Mouse (Mus musculus) bone marrow, adult 2 months (tissue): ENCODE data around the gene Il1rapl2. TPM values are rescaled to one million over a fixed set of nuclear protein-coding genes. Genes with fewer than 3 reads are reported as not detected.

ENCODE experiments used
- H3K27ac ChIP-seq: fragments of 200-500 bp; 2 replicates; pipeline ENCODE4 v1.5.1; 2012; ENCODE audit warnings: low read depth, mild to moderate bottlenecking, control low read depth, inconsistent platforms, low read length; ENCODE audit not compliant: control insufficient read depth, poor library complexity, insufficient read depth
- H3K4me1 ChIP-seq: fragments of 200-500 bp; 2 replicates; pipeline ENCODE4 v1.6.1; 2011; ENCODE audit warnings: low read length; ENCODE audit not compliant: control insufficient read depth, insufficient read depth
- H3K4me3 ChIP-seq: fragments of 200-500 bp; replicated peaks from 2 replicates; pipeline ENCODE3; 2011; ENCODE audit warnings: mild to moderate bottlenecking, low read depth, low read length, control low read depth; ENCODE audit not compliant: control insufficient read depth
- CTCF ChIP-seq: fragments of 200-500 bp; IDR thresholded peaks from 2 replicates; pipeline ENCODE4 v1.5.1; 2011; ENCODE audit warnings: low read length, control low read depth; ENCODE audit not compliant: control insufficient read depth, insufficient read depth
- POLR2A ChIP-seq: fragments of 200-500 bp; IDR thresholded peaks from 2 replicates; pipeline ENCODE4 v1.6.1; 2011; ENCODE audit warnings: low read depth, mild to moderate bottlenecking, control low read depth, low read length, borderline replicate concordance; ENCODE audit not compliant: control insufficient read depth
- WGBS: fragments of 180-500 bp; shearing (Covaris S2); methylation state at CpG from one replicate; pipeline ENCODE4 v1.1.7; 2018; 5-methylcytosine and 5-hydroxymethylcytosine counted together
- polyA plus RNA-seq: library from polyadenylated mRNA; stranded (reverse); fragments of >200 nt; gene quantifications from 2 replicates; pipeline ENCODE4 v1.2.4, GENCODE M21; 2011; ENCODE audit warnings: low replicate concordance; ENCODE audit not compliant: missing spikeins, insufficient read depth, insufficient read length

Il1rapl2 gene
- not detected in 2 replicates for polyA plus RNA-seq

DNA sequence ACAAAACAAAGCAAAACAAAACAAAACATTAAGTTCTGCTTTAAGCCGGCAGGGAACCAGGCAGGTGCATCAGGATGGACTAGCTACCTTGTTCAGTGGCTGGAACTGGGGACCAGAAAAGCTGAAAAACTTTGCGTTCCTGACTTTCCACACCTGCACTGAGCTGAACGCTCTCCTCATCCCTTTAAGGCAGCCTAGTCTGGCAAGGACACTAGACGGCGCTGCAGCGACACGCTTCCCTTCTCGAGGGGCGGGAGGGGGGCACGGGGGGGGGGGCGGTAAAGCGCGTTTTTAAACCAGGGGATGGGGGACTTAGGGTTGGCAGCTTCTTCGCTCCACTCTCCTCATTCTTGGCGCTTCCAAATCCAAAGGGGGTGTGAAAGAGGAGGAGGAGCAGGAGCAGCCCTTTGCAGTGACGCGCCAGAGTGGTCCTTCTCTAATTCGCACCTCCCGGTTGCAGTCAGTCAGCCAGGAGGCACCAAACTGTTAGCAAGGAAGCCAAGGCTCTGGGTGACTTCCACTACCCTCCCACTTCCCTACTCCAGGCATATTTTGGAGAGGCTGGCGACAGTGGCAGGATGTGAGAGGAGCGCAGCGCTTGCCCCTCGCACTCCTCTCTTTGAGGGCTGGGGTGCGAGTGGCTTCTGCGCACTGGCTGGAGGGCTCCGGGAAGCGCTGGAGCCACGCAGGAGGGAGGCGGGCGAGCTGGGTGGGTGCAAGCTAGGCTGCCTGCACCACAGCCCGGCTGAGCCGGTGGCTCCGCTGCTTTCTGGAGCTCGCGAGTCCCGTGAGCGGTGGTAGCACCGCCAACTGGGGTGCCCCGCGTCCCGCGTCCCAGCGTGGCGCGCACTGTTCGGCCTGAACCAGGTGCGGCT is at the start of gene Il1rapl2:
TSS of gene Il1rapl2 (plus strand) at position 288 of the 875 bp plus-strand sequence.
- TF ChIP-seq POLR2A, result no peak
- TF ChIP-seq CTCF, result no peak
- H3K4me1 ChIP-seq, result no peaks in the 10 kb centered on the region
- WGBS, result 11% methylated on average over 47 of the region's 47 CpGs
- H3K4me3 ChIP-seq, result no peak within 1 kb of the TSS
- no peak within 1 kb of the TSS for H3K27ac ChIP-seq

DNA sequence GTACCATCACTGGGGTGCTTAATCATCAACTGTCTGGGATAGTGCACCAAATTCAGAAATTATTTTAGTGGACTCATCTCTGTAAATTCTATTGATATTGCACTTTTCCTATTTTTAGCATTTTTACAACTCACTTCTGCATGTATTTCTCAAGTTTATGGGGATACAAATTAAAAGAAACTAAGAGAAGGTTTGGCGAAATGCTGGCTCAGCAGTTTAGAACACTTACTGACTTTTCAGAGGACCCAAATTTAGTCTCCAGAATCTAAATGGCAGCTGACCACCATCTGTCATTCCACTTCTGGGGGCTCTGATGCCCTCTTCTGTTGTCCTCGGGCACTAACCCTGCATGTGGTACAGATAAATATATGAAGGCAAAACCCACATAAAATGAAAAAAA is 22.1 kb upstream of the Il1rapl2 start:
- H3K4me1 ChIP-seq, result no peaks in the 10 kb centered on the region
- TF ChIP-seq POLR2A, result no peak
- no peak for TF ChIP-seq CTCF

GRCm38 (mm10) chrX:137569472-137570188 is 778 bp upstream of the Il1rapl2 start:
- Histone ChIP-seq H3K4me1 (no peaks in the 10 kb centered on the region), H3K4me3 (no peak overlapping the region), H3K27ac (no peak overlapping the region)
- TF ChIP-seq POLR2A, result no peak
- TF ChIP-seq CTCF, result no peak
- WGBS, result 16% methylated on average over 21 of the region's 21 CpGs

More for the DNA sequence above, 22.1 kb upstream of the Il1rapl2 start:
- H3K27ac ChIP-seq, result no peak overlapping the region
- H3K4me3 ChIP-seq, result no peak overlapping the region
- 55% methylated on average over 2 of the region's 2 CpGs for WGBS

DNA sequence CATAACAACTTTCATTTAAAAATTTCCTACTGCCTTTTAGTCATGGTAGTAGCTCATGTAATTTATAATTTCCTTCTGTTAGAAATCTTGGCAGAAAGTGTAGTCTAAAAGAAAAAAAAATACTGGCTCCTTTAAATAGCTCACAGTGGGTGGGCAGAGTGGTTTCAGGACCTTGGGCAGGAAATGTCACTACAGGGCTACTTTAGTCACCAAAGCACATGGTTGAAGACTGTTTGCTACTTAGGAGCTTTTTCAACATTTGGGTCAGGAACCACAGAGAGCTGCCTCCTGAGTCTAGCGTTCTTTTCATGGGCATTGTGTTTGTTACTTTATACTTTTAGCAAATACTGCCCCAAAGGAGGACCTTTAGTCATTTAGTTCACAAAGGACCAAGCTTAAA is 12.2 kb downstream of the Il1rapl2 start:
- 10% methylated on average over 1 of the region's 1 CpGs for WGBS
- TF ChIP-seq POLR2A (no peak), CTCF (no peak)
- Histone ChIP-seq H3K27ac (no peak overlapping the region), H3K4me3 (no peak overlapping the region), H3K4me1 (no peaks in the 10 kb centered on the region)

GRCm38 (mm10) chrX:137620697-137621096 is 50.3 kb downstream of the Il1rapl2 start:
- Histone ChIP-seq H3K4me1 (no peaks in the 10 kb centered on the region), H3K27ac (no peak overlapping the region), H3K4me3 (no peak overlapping the region)
- TF ChIP-seq POLR2A (no peak), CTCF (no peak)

DNA sequence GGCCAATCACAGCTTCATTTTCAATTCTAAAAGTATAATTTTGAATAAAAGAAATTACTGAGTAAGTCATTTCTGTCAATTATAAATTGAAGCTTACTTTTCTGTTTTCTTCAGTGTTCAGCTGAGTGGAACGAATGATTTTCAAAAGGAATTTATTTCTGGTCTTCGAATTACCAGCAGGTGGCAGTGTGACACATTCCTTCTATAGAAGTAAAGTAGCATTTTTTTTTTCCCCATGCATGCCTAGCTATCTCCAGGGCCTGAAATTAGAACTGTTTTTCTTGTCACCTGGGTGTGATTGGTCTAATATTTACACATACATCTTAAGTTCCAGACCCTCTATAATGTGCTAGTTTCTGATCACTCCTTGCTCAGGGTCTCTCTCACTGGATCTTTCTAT is 96.6 kb downstream of the Il1rapl2 start:
- WGBS, result 6% methylated on average over 2 of the region's 2 CpGs
- no peak for TF ChIP-seq CTCF
- no peak for TF ChIP-seq POLR2A
- Histone ChIP-seq H3K27ac (no peak overlapping the region), H3K4me3 (no peak overlapping the region), H3K4me1 (no peaks in the 10 kb centered on the region)

- TF ChIP-seq POLR2A (no peak), CTCF (no peak)
- WGBS, result 23% methylated on average over 1 of the region's 1 CpGs
- no peak overlapping the region for H3K4me3 ChIP-seq
- H3K4me1 ChIP-seq, result no peaks in the 10 kb centered on the region
- H3K27ac ChIP-seq, result no peak overlapping the region
These were observed 117.6 kb downstream of the Il1rapl2 start for GRCm38 (mm10) chrX:137687974-137688373.

GRCm38 (mm10) chrX:137700006-137700405 is 129.6 kb downstream of the Il1rapl2 start:
- Histone ChIP-seq H3K4me3 (no peak overlapping the region), H3K27ac (no peak overlapping the region), H3K4me1 (no peaks in the 10 kb centered on the region)
- TF ChIP-seq CTCF (no peak), POLR2A (no peak)
- WGBS, result 43% methylated on average over 2 of the region's 2 CpGs
